Mouse (Mus musculus): ENCODE measurements around the gene Fkbpl.
A peak's percentile ranks its signal among the peaks of the same experiment; 100 is the strongest.

The Fkbpl gene

DNA sequence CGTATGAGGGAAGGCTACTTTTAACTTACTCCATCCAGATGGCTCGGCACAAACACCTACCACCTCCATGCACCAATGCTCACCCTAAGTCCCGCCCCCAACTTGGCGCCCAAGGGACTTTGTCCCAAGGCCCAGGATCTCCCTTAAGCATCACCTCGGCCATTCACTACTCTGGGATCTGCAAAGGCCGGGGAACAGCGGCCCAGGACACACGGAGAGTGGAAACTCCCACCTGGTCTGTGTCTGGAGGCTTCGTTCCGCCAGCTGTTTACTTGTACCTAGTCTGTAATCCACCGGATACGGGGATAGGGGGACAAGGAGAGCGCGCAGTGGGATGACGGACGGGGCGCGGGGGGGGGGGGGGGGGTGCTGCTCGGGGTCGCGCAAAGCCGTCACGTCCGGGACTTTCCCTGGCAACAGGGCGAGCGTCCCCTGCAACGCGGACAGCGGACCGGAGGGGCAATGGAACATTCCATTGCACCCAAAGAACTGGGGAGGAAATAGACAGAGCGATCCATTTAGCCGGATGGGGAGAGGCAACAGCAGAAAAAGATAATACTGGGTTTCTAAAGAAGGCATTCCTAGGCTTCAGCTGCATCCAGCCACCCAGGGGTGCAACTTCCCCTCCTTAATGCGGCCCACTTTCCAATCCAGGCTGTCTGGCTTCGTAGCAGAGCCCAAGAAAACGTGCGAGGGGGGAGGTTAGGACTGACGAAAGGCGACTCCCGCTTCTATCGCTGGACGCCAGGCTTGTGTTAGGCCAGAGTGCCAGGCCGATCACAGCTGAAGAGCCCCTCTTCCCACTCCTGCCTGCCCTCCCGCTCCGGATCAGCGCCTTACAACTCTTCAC is 17.2 kb upstream of the Fkbpl start:
- DNase-seq (ENCODE audit: low spot score) = peak; percentile 88

DNA sequence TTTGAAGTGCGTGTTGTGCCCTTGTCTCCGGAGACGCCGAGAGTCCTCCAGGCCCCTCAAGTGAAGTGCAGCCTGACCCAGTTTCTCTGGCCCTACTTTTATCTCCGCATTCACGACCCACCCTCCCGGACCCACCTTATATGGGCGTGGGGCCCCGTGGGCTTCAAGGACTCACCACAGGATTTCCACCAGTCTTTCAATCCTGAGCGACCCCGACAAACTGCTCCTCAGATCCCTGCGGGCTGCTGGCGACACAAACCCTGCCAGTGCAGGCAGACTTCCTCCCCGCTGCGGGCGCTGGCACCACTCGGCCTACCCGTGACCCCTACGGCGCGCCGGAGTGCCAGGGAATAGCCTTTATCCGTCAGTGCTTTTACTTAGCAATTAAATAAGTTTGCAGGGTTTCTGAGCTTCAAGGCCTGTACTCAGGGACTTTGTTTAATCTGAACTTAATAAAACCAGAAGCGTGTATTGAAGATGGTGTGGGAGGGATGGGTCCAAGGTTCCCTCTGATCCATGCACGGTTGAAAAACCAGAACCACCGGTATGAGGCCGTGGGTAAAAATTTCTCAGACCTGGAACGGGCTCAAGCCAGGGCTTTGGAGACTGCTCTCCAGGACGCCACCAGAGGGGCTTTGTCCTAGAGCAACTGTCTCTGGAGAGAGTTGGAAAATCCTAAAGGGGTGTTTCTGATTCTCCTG is 16.5 kb upstream of the Fkbpl start, which contains the start of gene Ppt2:
Ppt2 (minus strand) TSS at position 568 of the 701 bp plus-strand sequence.
- peak; percentile 63 for DNase-seq (ENCODE audit: low spot score)

DNA sequence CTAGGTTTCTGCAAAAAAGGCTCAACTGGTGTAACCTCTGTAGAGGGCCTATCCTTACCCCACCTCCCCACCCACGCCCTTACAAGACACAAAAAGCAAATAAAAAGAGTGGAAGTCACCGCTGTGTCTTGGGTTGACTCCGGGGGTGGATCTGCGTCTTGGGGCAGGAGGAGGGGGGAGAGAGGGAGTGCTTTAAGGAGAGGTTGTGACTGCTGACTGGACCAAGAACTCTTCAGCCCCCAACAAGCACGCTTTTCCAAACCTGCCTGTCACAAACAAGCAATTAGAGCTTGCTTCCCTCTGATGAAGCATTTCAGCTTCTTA is 16.0 kb upstream of the Fkbpl start:
- no peak for DNase-seq (ENCODE audit: low spot score)

DNA sequence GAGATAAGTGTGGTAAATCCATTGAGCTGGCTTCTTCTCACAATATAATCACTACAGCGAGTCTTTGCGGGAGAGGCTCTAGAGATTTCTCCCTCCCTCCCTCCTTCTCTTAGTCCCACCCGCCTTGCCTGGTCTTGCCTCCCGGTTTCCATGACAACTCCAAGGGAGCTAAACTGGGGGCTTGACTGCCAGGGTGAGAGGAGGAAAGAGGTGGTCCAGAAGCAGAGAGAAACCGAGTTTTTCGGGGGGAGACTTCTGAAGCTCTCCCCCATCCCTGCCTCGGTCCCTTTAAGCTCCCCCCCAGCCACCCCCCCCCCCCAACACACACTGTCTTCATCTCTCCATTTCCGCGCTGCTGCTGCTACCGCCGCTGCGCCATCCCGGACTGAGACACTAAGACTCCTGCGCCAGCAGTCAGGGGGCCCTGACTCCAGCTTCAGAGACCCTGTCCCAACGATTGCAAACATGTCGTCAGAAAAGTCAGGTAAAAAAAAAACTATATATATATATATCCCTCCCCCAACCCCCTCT is 15.3 kb upstream of the Fkbpl start, which contains the start of gene Prrt1:
Prrt1 (plus strand) TSS at position 313 of the 531 bp plus-strand sequence.
- no peak for DNase-seq (ENCODE audit: low spot score)

DNA sequence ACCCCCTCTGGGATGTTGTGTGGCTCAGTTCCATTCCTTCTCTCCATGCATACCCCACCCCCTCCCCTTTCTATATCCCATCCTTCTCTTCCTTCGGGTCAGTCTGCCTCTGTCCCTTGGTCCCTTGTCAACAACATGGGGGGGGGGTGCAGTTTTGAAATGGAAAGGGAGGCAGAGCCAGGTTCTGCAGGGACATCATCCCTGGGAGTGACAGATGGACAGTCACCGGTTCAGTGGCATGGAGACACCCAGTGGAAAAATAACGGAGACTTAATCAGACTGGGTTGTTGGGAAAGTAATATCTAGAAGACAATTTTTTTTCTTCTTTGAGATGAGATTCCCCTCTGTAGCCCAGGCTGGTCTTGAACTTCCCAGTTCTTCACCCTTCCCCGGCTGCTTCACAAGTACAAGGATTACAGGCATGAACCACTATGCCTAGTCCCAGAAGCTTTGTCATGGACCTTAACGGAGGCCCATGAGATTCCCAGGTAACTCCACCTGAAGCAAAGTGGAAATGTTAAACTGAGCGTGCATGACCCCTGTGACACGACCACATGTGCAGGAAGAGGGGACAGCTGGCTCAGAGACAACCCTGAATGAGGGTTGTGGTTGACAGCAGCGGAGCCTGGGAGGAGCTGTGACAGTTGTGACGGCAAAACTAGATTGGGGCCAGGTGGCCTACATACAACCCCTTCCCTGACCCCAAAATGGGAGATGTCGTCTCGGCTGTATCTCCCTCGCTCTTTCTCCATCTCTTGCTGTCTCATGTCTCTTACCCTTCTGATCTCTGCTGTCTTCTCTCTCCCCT is 14.6 kb upstream of the Fkbpl start:
- DNase-seq (ENCODE audit: low spot score) = no peak

DNA sequence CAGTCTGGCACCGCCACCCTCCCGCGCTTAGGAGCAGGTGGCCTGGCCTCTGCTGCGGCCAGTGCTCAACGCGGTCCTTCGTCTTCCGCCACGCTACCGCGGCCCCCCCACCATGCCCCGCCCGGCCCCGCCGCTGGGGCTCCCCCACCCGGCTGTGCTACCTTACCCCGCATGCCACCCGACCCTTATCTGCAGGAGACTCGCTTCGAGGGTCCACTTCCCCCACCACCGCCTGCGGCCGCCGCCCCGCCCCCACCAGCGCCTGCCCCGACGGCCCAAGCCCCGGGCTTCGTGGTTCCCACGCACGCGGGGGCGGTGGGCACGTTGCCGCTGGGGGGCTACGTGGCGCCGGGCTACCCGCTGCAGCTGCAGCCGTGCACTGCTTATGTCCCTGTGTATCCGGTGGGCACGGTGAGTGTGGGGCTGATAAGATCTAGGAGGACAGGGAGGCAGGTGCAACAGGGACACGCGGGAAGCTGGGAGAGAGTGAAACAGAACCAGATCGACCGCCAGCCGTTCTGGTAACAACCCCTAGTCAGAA is 13.7 kb upstream of the Fkbpl start:
- no peak for DNase-seq (ENCODE audit: low spot score)

DNA sequence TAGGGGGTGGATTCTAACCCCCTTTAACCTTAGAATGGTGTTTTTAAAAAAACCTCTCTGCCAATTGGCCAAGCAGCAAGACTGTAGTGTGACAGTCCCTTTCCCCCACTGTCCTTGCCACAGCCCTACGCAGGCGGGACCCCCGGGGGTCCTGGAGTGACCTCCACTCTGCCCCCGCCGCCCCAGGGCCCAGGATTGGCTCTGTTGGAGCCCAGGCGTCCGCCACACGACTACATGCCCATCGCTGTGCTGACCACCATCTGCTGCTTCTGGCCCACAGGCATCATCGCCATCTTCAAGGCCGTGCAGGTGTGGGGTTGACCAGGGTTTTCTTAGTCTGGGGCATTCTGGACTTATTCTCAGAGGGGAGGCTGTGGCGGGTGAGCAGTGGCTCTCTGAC is 12.9 kb upstream of the Fkbpl start:
- no peak for DNase-seq (ENCODE audit: low spot score)

DNA sequence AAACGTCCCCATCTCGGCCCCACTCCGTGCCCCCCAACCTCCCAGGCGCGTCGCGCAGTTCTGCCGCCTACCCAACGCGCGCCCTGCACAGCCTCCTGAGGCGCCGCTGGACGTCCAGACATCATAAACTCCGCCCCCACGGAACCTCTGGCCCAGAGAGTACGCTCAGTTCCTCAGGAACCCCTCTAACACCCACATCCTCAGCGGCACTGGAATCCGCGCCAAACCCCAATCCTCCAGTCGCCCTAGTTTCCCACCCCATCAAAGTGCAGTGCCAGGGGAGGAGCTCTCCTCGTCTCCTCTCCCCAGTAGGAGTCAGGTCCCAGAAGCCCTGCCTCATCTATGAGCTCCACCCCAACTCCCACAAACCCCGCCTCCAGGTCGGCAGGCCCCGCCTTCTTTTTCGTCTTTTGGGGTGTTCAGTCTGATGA is 12.3 kb upstream of the Fkbpl start:
- peak; percentile 84 for DNase-seq (ENCODE audit: low spot score)

DNA sequence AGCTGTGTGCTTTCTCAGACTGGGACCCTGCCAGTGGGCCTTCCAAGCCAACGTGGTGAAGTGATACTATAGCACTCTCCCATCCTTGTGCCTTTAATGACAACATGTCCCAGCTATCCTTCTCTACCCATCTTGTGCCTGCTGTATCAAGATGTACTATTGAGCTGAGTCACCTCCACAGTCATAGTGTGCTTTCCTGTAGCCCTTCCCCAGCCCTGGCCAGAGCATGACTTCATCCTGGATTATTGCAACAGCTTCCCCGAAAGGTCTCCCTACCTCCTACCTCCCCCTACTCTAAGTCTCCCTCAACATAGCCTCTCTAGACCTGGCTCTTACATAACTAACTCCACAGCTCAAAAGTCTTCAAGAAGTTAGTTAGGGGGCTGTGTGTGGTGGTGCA is 8.9 kb upstream of the Fkbpl start:
- no peak for DNase-seq (ENCODE audit: low spot score)

DNA sequence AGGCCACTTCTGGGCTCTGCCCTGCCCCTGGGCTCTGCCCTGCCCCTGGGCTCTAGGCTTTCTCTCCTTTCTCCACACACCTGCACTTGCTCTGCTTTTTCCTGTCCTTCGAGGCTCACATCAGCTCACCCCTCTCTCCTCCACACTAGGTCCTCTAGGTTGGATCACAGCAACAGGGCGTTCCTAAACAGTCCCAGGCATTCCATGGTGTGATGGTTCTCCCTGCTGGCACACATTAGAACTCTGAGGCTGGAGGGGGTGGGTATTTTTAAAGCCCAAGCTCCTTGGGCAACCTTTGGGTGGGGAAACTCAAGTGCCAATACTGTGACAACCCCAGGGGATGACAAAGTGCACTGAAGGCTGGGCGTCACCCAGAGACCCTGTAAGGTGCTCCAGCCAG is 7.1 kb upstream of the Fkbpl start:
- DNase-seq (ENCODE audit: low spot score) = no peak

DNA sequence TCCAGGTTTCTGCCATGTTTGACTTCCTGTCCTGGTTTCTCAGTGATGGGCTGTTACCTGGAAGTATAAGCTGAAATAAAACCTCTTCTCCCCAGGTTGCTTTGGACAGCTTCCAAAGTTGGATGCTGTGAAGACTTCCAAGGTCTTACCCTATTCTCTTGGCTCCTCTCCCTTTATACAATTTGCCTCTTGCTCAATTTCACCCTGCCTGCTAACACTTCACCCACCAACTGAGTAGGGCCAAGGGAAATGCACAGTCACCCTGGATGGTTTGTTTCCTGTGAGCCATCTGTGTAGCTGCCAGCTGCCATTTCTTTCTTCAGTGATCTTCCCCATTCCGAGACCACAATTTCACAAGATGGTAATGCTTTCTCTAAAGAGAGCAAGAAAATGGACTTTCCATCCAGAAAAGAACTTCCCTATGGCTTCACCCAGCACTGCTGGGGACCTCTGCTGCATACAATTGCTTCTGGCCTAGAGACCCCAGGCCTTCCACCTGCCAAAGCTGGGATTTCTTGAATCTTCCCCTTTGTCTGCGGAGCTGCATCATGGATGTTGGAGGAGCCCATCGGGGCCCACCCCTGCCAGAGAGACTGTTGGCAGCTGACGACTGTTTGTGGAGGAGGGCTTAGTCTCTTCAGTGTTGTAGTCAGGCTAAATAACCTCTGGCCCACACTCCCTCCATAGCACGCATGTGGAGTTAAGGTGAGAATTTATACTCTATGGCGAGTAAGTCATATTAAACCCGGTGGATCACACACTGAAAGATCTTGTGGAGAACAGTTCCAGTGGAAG is 4.9 kb upstream of the Fkbpl start:
- no peak for DNase-seq (ENCODE audit: low spot score)

DNA sequence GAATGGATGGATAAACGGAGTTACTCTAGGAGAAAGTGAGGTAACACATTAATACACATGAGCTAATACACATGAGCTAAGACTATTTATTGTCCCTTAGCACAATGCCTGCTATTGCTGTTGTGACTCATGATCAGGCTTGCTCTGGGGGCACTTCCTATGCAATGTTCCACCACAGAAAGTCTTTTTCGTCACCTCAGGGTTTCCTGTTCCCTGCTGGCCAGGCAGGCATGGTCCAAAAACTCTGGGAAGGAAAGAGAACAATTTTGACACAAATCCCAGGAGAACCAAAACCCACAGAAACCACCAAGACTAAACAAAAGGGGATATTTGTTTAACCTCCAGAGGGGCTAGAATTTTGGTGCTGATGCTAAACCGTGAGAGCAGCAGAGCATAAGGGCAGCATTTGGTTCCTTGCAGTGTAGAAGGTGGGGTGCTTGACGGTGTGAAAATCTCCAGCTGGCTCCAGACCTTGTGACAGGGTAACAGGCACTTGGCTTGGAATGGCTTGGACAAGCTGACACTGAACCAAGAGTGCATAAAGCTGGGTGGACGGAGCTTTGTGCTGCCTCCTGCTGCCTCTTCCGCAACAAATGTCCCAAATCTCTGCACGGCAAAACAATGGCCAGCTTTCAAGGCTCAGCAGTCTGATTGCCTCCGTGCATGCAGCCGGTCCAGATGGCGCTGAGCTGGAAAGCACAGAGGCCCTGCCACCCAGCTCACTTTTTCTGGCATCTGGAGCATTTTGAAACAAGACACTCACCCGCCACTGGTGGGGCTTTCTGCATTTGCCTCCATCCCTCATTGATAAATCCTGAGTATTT is 3.6 kb upstream of the Fkbpl start:
- peak; percentile 59 for DNase-seq (ENCODE audit: low spot score)

DNA sequence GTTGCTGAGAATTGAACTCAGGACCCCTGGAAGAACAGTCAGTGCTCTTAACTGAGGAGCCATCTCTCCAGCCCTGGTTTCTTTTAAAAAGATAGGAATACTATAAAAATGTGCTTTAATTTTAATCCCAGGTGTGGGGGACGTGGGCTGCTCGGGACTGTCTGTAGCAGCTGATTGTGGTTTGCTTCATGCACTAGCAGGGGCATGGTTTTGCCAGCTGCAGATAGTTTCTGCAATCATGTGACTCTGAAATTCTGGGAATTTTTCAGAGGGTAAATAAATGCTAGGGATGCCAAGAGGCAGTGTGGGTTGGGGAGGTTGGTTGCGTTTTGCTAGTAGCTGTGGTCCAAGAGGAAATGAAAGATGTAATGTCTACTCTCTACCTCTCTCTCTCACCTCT is 2.6 kb upstream of the Fkbpl start:
- DNase-seq (ENCODE audit: low spot score) = no peak

DNA sequence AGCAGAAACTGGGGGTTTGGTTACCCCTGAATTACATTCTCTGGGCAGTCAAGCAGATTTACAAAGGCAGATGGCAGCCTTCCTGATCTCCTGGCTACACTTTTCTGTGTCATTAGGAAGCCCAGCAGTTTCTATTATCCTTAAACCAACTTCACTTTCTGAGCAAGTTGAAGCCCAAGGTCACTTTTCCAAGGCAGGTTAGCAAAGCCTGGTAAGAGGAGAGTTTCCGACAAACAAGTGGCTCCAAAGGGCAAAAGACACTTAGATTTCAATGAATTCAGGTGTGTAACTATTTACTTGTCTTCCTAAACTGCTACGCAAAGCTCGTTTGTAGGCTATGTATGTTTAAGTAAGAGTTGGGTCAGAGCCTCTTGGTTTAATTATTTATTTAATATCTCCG is 1.2 kb upstream of the Fkbpl start:
- no peak for DNase-seq (ENCODE audit: low spot score)

DNA sequence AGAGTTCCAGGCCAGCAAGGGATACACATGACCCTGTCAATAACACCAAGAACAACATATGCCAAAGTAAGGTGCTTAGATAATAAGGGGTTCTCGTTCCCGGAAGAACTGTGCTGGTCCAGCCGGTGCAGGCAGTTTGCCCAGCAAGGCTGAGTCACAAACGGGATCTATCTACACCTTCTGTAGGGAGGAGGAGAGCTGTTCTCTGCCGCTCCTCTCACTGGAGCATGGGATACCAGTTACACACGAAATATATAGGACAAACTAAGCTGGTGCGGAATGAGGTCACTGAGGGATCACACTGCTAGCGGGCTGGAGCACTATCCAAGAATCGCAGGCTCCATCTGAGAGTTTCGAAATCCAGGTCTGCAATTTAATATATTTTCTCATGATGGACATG is 620 bp upstream of the Fkbpl start:
- no peak for DNase-seq (ENCODE audit: low spot score)

DNA sequence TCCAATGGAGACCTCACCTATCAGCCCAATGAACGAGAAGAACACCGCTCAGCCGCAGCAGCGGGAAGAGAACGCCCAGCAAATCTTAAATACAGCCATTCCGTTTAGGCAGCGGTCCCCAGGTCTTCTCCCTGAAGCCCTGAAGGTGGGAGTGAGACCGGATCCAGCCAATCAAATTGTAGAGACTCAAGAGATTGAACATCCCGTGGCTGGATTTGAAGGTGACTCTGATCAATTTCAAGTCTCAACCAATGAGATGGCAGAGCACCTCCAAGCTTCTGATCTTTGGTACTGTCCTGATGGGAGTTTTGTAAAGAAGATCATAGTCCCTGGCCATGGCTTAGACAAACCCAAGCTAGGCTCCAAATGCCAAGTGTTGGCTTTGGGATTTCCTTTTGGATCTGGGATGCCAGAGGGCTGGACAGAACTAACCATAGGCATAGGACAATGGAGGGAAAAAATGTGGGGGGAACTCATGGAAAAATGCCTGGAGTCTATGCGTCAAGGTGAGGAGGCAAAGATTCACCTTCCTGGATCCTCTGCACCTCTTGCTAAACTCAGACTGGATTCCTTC is 779 bp downstream of the Fkbpl start:
- no peak for DNase-seq (ENCODE audit: low spot score)

DNA sequence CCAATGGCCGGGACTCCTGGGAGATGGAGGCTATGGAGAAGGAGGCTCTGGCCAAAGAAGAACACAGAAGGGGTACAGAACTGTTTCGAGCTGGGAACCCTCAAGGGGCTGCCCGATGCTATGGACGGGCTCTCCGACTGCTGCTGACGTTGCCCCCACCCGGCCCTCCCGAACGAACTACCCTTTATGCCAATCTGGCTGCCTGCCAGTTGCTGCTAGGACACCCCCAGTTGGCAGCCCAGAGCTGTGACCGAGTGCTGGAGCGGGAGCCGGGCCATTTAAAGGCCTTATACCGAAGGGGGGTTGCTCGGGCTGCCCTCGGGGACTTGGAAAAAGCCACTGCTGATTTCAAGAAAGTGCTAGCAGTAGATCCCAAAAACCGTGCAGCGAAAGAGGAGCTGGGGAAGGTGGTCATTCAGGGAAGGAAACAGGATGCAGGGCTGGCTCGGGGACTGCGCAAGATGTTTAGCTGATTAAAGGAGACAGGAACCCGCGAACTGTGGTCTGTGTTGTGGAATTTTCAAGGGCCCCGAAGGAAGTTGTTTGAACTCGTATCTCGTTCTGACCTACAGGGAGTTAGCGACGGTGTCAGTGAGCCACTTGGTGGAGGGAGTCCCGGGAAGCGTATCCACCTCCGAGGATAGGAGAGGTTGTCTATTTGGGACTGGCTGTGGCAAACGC is 1.4 kb downstream of the Fkbpl start:
- no peak for DNase-seq (ENCODE audit: low spot score)

DNA sequence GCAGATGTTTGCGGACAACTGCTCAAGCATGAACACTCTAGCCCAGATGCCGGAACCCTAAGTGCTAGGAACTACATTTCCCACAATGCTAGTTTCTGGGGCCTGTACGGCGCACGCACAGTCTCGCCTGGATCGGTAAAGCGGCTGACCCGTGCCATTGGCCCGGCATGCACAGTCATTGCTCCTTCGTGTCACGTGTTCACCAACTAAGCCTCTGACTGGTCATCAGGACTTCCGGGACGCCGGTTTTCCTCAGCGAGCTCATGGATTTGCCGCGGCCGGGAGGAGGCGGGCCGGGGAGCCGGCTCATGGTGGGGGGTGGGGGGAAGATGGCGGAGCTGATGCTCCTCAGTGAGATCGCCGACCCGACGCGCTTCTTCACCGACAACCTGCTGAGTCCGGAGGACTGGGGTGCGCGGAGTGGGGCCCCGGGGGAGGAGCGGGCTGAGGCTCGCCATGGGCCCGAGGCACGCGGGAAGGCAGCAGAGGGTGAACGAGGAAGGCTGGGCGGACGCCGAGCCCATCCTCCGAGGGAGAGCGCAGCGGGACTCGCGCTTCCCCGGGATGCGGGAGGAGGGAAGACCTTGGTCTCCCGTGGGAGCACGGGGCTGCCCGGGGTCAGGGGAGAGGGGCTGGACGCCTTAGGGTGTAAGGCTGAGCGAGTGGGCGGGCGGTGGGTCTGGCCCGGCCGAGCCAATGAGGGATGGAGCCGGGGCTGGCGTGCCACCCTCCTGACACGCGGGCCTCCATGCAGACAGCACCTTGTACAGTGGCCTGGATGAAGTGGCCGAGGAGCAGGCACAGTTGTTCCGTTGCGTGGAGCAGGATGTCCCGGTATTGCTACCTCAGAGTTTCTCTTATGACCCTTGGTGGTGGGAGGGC is 2.6 kb downstream of the Fkbpl start, which contains the start of gene Atf6b:
Atf6b (plus strand) TSS at position 241 of the 882 bp plus-strand sequence.
- peak; percentile 95 for DNase-seq (ENCODE audit: low spot score)

All from urinary bladder, postnatal 14 days (tissue).